Mouse (Mus musculus) myocyte (in vitro differentiated cells): ENCODE measurements around the gene Zfp566. TPM values are rescaled to one million over a fixed set of nuclear protein-coding genes. Genes with fewer than 3 reads are reported as not detected.

Experiments used
- H3K27me3 ChIP-seq: one replicate; pipeline ENCODE4 v1.6.1; 2011; ENCODE audit not compliant: control insufficient read depth, insufficient read depth, insufficient read length
- H3K36me3 ChIP-seq: one replicate; pipeline ENCODE4 v1.6.1; 2011; ENCODE audit not compliant: control insufficient read depth, insufficient read depth
- H3K4me2 ChIP-seq: one replicate; pipeline ENCODE4 v1.6.1; 2011; ENCODE audit warnings: low read depth, control low read depth
- H3K4me3 ChIP-seq: one replicate; pipeline ENCODE4 v1.5.1; 2011; ENCODE audit warnings: mild to moderate bottlenecking, control low read depth, moderate library complexity
- H3K79me2 ChIP-seq: one replicate; pipeline ENCODE4 v1.6.1; 2011; ENCODE audit not compliant: control insufficient read depth, insufficient read depth
- H3ac ChIP-seq: one replicate; pipeline ENCODE4 v1.6.1; 2011; ENCODE audit not compliant: control insufficient read depth, insufficient read length
- CEBPB ChIP-seq: IDR thresholded peaks from 2 replicates; pipeline ENCODE4 v1.6.1; 2011; ENCODE audit warnings: mild to moderate bottlenecking, moderate library complexity; ENCODE audit not compliant: poor library complexity, insufficient read depth, severe bottlenecking
- E2F4 ChIP-seq: IDR thresholded peaks from one replicate; pipeline ENCODE4 v1.6.1; 2011; ENCODE audit warnings: mild to moderate bottlenecking, control low read depth, moderate library complexity; ENCODE audit not compliant: insufficient read depth
- MAX ChIP-seq: IDR thresholded peaks from one replicate; pipeline ENCODE4 v1.6.1; 2011; ENCODE audit warnings: low read depth, mild to moderate bottlenecking, control low read depth
- MYOD1 ChIP-seq, 3 experiments: IDR thresholded peaks; one replicate each; pipeline ENCODE4 v1.6.1; 2011; ENCODE audit warnings: control low read depth in 2 of 3, low read depth in 2 of 3, mild to moderate bottlenecking in 2 of 3, moderate library complexity in 1 of 3; ENCODE audit not compliant: insufficient read length in 2 of 3, control insufficient read depth in 1 of 3
- MYOG ChIP-seq, 3 experiments: IDR thresholded peaks; one replicate each; pipeline ENCODE4 v1.6.1; 2011; ENCODE audit warnings: control low read depth in 2 of 3, low read depth in 2 of 3, mild to moderate bottlenecking in 2 of 3; ENCODE audit not compliant: insufficient read length in 2 of 3, control insufficient read depth in 1 of 3, insufficient read depth in 1 of 3
- POLR2A ChIP-seq: IDR thresholded peaks from one replicate; pipeline ENCODE4 v1.6.1; 2011; ENCODE audit warnings: low read depth, mild to moderate bottlenecking, control low read depth, moderate library complexity; ENCODE audit not compliant: insufficient read length
- POLR2AphosphoS2 ChIP-seq: IDR thresholded peaks from one replicate; pipeline ENCODE4 v1.6.1; 2011; ENCODE audit warnings: low read depth, control low read depth; ENCODE audit not compliant: insufficient read length
- REST ChIP-seq: IDR thresholded peaks from one replicate; pipeline ENCODE4 v1.6.1; 2011; ENCODE audit warnings: mild to moderate bottlenecking, control low read depth, moderate library complexity; ENCODE audit not compliant: insufficient read depth, insufficient read length
- SRF ChIP-seq: IDR thresholded peaks from one replicate; pipeline ENCODE4 v1.6.1; 2011; ENCODE audit warnings: low read depth; ENCODE audit not compliant: control insufficient read depth, insufficient read length
- TCF12 ChIP-seq: IDR thresholded peaks from one replicate; pipeline ENCODE4 v1.6.1; 2011; ENCODE audit warnings: mild to moderate bottlenecking, control low read depth; ENCODE audit not compliant: poor library complexity, insufficient read depth, severe bottlenecking
- TCF3 ChIP-seq: IDR thresholded peaks from one replicate; pipeline ENCODE4 v1.6.1; 2011; ENCODE audit warnings: low read depth, control low read depth; ENCODE audit not compliant: insufficient read length
- USF1 ChIP-seq: IDR thresholded peaks from one replicate; pipeline ENCODE4 v1.6.1; 2011; ENCODE audit warnings: low read depth, mild to moderate bottlenecking, control low read depth, moderate library complexity
- polyA plus RNA-seq: library from polyadenylated mRNA; unstranded; fragments of >200 nt; fragmentation: generic; extraction: Trizol; gene quantifications from one replicate; pipeline ENCODE4 v1.2.1, GENCODE M21; 2012; ENCODE audit warnings: missing spikeins

Zfp566 gene
- polyA plus RNA-seq, 1 experiment, result 4.3 TPM

GRCm38 (mm10) chr7:30060341-30060740 is 30.0 kb downstream of the Zfp566 start:
- H3K4me3 ChIP-seq, result no peak overlapping the region
- no peak overlapping the region for H3K4me2 ChIP-seq
- no peak overlapping the region for H3ac ChIP-seq
- peaks cover 27% of the 10 kb centered on the region for H3K36me3 ChIP-seq
- no peak for TF ChIP-seq TCF3
- no peak for TF ChIP-seq E2F4
- H3K79me2 ChIP-seq, result no peaks in the 10 kb centered on the region
- H3K27me3 ChIP-seq, result no peaks in the 10 kb centered on the region

- no peak overlapping the region for H3ac ChIP-seq
- TF ChIP-seq MAX, result no peak
- no peak for TF ChIP-seq REST
- no peak for TF ChIP-seq USF1
- no peak for TF ChIP-seq MYOG (IDR thresholded peaks at IDR 0.05; ENCODE audit: control insufficient read depth in 1 of 3, insufficient read depth in 1 of 3, insufficient read length in 2 of 3, low read depth in 2 of 3)
- no peak for TF ChIP-seq SRF
- no peak for TF ChIP-seq POLR2A
- TF ChIP-seq POLR2AphosphoS2, result no peak
- TF ChIP-seq E2F4, result no peak
- TF ChIP-seq TCF3, result no peak
- no peak for TF ChIP-seq TCF12
- no peak for TF ChIP-seq CEBPB
- no peak for TF ChIP-seq MYOD1 (IDR thresholded peaks at IDR 0.05; ENCODE audit: control insufficient read depth in 1 of 3, insufficient read length in 2 of 3, low read depth in 2 of 3)
- H3K36me3 ChIP-seq, result peaks cover 14% of the 10 kb centered on the region
- H3K4me3 ChIP-seq, result no peak overlapping the region
- peak overlapping the region; percentile 19 for H3K4me2 ChIP-seq
- H3K79me2 ChIP-seq, result no peaks in the 10 kb centered on the region
- no peaks in the 10 kb centered on the region for H3K27me3 ChIP-seq
These were observed 36.7 kb downstream of the Zfp566 start for GRCm38 (mm10) chr7:30053591-30053990.

GRCm38 (mm10) chr7:30050882-30051548 is 39.3 kb downstream of the Zfp566 start, which contains the start of gene Zfp14:
Gene Zfp14, minus strand, starts transcription at chr7:30051380.
- TF ChIP-seq MYOG (IDR thresholded peaks at IDR 0.05; ENCODE audit: control insufficient read depth in 1 of 3, insufficient read depth in 1 of 3, insufficient read length in 2 of 3, low read depth in 2 of 3) (peak in 1 of 3 experiments; percentile 19), MYOD1 (IDR thresholded peaks at IDR 0.05; ENCODE audit: control insufficient read depth in 1 of 3, insufficient read length in 2 of 3, low read depth in 2 of 3) (peak in 1 of 3 experiments; percentile 54), POLR2A (peak; percentile 47), CEBPB (no peak), TCF12 (no peak), POLR2AphosphoS2 (peak; percentile 49)
- peaks cover 7% of the 10 kb centered on the region for H3K36me3 ChIP-seq
- no peaks in the 10 kb centered on the region for H3K27me3 ChIP-seq

GRCm38 (mm10) chr7:30048126-30048525 is 42.2 kb downstream of the Zfp566 start:
- Histone ChIP-seq H3K4me3 (no peak overlapping the region), H3ac (no peak overlapping the region), H3K27me3 (no peaks in the 10 kb centered on the region), H3K36me3 (no peaks in the 10 kb centered on the region), H3K79me2 (no peaks in the 10 kb centered on the region), H3K4me2 (no peak overlapping the region)
- TF ChIP-seq REST (no peak), TCF3 (no peak), E2F4 (no peak), SRF (no peak), POLR2AphosphoS2 (no peak), MAX (no peak), MYOG (IDR thresholded peaks at IDR 0.05; ENCODE audit: control insufficient read depth in 1 of 3, insufficient read depth in 1 of 3, insufficient read length in 2 of 3, low read depth in 2 of 3) (no peak), CEBPB (no peak), TCF12 (no peak), MYOD1 (IDR thresholded peaks at IDR 0.05; ENCODE audit: control insufficient read depth in 1 of 3, insufficient read length in 2 of 3, low read depth in 2 of 3) (no peak), POLR2A (no peak), USF1 (no peak)

More at GRCm38 (mm10) chr7:30050882-30051548, 39.3 kb downstream of the Zfp566 start, which contains the start of gene Zfp14:
- Histone ChIP-seq H3K79me2 (no peaks in the 10 kb centered on the region), H3K4me3 (peak within 1 kb of the TSS; percentile 39), H3ac (peak within 1 kb of the TSS; percentile 4), H3K4me2 (peak within 1 kb of the TSS; percentile 80)

- H3ac ChIP-seq, result no peak overlapping the region
- no peak for TF ChIP-seq MYOD1 (IDR thresholded peaks at IDR 0.05; ENCODE audit: control insufficient read depth in 1 of 3, insufficient read length in 2 of 3, low read depth in 2 of 3)
- no peaks in the 10 kb centered on the region for H3K79me2 ChIP-seq
- no peak overlapping the region for H3K4me2 ChIP-seq
- no peaks in the 10 kb centered on the region for H3K27me3 ChIP-seq
- no peaks in the 10 kb centered on the region for H3K36me3 ChIP-seq
- no peak overlapping the region for H3K4me3 ChIP-seq
These were observed 46.0 kb downstream of the Zfp566 start for GRCm38 (mm10) chr7:30044354-30044753.
